Mouse (Mus musculus) layer of hippocampus, postnatal 10 days (tissue): ENCODE data around the gene Uba7. TPM values are rescaled to one million over a fixed set of nuclear protein-coding genes. Genes with fewer than 3 reads are reported as not detected.

Experiments used
- DNase-seq, 2 experiments: peaks; one replicate each; pipeline ENCODE4 v3.0.0; 2021; ENCODE audit warnings: low spot score in 2 of 2
- total RNA-seq, 2 experiments: library from RNA; stranded (reverse); gene quantifications; 2 replicates each; pipeline ENCODE4 v1.2.3; 2021

The Uba7 gene
- total RNA-seq, 2 experiments from 2014 or later: 3.7 to 4.1 TPM

DNA sequence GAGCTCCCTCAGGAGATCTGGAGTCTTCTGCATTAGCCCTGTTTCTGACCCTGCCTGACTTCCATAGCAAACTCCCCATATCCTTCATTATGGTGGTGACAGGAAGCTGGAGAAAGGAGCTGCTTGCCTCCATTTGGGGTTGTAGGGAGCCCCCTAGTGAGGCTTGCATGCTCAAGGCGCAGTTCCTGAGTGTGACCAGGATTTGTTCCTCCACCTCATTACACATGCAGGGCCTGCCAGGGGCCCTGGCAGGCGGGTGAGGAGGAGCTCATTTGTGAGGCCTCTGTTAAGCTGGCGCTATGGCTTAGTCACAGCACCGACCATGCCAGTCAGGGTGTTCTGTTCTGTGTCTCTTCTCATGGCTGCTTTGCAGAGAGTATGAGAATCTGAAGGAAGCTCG, 13.4 kb upstream of the Uba7 start:
- peak; percentile 62 to 76 for DNase-seq

GRCm38 (mm10) chr9:107962916-107963315, 12.4 kb upstream of the Uba7 start:
- no peak for DNase-seq

DNA sequence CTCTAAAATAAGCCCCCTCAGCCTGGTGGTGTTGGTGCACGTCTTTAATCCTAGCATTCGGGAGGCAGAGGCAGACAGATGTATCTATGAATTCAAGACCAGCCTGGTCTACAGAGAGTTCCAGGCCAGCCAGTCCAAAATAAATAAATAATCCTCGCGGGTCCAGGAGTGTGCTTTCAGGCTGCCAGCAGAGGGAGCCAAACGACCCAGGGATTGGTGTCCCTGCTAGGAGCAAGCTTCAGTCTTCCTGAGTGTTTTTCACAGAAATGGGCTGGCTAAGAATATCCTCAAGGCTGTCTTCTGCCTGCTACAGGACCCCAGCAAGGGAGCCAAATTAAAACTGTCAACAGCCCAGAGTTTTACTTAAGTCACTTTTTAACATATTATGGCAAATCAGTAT, 11.6 kb upstream of the Uba7 start:
- peak; percentile 78 to 81 for DNase-seq

GRCm38 (mm10) chr9:107964681-107965080, 10.6 kb upstream of the Uba7 start:
- DNase-seq: no peak

DNA sequence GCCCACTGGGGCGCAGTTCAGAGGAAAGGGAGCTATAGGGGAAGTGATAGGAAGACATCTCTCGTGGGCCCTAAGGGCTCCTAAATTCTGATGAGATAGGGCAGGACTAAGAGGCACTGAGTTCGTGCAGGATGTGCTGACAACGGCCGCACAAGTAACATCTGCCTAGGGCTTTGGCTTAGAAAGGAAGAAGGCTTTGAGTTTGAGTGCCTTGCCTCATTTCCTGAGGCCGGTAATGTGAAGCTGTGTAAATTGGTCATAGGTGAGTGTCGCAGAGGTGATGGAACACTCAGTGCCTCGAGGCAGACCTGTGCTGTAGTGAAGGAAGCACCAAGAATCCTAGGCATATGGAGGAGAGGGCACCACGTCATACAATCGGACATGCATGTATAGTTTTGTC, 8.6 kb upstream of the Uba7 start:
- no peak for DNase-seq

DNA sequence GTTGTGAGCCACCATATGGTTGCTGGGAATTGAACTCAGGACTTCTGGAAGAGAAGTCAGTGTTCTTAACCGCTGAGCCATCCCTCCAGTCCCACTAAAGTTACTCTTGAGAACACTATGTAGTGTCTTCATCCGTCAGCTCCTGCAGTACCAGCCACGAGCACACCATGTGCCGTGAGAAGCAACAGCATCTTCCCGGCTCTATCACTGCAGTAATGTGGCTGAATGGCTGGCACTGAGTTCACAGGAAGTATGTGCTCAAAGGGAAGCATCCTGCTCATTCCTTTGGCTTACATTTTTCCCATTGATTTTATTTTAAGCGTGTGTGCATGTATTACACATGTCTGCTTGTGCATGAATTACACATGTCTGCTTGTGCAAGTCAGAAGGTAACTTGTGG, 7.9 kb upstream of the Uba7 start:
- DNase-seq: no peak

DNA sequence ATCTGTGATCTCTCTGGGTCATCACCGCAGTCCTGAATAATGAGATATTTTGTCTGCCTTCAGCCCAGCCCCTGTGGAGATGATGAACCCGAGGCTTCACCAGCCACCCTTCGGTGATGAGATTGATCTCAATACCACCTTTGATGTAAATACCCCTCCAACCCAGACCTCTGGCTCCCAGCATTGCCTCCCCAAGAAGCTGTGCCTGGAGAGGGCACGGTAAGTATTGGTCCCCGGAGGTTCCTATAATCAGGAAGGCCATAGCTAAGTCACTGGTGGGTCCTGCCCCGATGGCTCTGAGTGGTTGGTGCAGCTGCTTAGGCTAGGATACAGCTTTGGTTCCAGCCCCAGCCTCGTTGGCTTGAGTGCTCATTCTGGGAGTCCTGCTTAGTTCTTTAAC, 6.8 kb upstream of the Uba7 start:
- no peak for DNase-seq

- no peak for DNase-seq
These were observed 5.0 kb upstream of the Uba7 start for GRCm38 (mm10) chr9:107970311-107970710.

DNA sequence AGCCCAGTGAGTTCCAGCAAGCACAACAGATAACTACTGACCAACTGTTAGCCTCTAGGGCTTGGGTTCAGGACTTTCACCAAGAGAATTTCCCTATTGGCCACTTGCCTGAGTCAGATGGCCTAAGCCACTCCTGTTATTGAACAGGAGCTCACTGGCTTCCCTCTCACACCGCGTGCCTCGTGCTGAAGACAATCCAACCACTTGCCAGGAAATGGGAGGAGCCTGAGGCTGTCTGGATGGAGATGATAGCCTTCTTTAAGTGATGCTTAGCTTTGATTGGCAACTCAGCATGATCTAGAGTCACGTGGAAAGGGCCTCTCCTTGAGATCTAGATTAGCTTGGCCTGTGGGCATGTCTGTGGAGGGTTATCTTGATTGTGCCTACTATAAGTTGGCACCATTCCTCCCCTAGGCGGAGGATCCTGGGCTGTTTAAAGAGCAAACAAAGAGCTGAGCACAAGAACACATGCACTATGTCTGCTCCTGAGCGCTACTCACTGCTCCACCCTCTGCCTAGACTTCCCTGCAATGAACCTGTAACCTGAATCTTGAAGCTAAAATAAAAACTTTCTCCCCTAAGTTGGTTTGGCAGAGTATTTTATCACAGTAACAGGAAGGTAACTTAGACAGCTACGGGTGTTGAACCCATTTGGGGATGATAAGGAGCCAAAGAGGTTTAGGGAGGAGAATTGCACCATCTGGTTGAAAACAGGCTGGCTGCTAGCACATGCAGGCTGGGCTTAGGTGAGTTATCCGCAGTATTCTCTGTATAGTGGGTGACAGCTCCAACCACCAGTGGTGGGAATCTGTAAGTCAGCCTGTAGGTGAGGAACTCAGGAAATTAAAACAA, 3.4 kb upstream of the Uba7 start:
- DNase-seq: no peak

- DNase-seq: no peak
These were observed 674 bp upstream of the Uba7 start for GRCm38 (mm10) chr9:107974491-107975171.

DNA sequence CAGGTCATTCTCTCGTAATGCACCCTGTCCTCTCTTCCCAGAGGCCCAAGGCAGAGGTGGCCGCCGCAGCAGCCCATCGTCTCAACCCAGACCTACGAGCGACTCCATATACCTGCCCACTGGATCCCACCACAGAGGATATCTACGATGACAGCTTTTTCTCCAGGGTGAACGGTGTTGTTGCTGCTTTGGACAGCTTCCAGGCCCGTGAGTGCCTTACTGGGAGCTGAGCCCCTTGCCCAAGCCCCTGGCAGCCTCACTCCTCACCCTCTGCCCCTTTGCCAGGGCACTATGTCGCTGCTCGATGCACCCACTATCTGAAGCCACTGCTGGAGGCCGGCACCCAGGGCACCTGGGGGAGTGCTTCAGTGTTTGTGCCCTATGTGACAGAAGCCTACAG, 3.5 kb downstream of the Uba7 start:
- DNase-seq: no peak

DNA sequence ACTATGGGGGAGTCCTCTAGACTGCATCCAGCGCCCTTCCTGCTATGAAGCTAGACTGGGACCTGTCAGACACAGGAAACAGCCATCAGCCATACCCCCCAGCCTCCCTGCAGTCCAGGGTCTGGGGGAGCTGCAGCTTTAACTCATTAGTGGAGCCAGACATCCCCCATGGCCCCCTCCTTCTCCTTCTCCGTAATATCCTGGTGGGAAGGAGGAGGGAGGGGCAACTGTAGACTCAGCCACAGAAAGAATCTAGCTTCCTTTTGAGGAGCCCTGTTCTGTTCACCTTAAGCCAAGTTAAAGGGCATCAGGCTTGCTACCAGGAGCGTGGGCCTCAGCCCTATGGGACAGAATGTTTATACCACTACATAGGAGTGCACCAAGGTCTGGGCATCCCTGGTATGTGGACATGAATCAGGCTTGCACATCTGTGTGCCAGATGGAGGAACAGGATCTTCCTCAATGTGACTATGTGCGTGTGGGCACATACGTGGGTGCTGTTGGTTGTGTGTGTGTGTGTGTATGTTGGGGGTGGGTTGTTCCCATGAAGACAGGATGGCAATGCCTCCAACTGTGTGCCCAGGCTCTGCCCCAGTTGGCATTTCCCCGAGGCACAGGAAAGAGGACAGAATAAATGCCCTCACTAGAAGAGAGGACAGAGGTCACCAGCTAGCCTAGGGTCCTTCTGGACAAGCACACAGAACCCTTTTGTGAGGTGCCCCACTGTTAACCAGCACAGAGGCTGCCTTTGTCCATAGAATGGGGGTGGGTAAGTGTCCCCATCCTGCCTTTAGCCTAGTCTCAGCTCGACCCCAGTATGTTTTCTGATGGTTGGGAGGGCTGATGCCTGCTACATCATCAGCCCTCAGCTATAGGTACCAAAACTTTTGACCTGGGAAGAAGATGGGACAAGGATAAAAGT, 6.6 kb downstream of the Uba7 start:
- peak; percentile 24 to 43 for DNase-seq

DNA sequence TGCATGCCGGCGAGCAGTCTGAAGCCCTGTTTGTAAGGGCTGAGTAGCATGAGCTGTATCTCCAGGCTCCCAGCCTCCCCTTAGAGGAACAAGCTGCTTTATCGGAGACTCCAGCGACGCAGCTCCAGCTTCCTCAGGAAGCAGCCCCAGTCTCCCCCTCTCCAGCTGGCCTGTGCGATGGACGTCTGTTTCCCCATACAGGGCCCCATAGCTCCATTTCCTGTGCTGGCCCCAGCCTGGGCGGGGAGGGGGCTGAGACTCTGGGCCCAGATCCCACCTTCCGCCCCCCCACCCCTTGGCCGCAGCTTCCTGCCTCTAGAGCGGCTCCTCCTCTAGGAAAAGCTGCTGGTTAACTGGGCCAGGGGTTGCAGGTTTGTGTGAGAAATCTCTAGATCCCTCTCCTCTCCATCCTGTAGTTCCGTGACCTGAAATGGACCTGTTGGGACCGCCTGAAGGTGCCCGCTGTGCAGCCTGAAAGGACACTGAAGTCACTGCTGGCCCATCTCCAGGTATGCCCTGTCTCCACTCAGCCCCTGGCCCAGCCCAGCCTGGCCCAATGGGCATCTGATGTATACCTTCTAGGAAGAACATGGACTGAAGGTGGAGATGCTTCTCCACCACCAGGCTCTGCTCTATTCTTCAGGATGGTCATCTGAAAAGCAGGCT, 7.5 kb downstream of the Uba7 start, which contains the start of gene Gm20661:
Gm20661 (plus strand) TSS at position 378 of the 666 bp plus-strand sequence.
- peak; percentile 52 to 61 for DNase-seq

- peak; percentile 59 to 63 for DNase-seq
These were observed 8.2 kb downstream of the Uba7 start for GRCm38 (mm10) chr9:107983421-107983890.

- DNase-seq: no peak
These were observed 8.9 kb downstream of the Uba7 start for GRCm38 (mm10) chr9:107984052-107984753.

DNA sequence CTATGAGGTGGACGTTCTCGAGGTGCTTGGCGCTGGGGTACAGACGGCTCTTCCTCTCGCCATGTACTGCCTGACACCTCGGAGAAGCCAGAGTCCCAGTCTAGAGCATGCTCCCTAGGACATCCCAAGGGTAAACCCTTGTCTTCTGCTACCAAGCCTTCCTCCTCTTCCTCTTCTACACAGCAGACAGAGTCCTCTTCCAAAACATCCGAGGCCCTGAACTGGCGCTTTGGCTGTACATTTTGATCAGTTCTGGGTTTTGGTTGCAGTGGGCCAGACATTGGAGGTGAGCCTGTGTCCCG, 9.4 kb downstream of the Uba7 start:
- DNase-seq: peak in 1 of 2 experiments; percentile 20

DNA sequence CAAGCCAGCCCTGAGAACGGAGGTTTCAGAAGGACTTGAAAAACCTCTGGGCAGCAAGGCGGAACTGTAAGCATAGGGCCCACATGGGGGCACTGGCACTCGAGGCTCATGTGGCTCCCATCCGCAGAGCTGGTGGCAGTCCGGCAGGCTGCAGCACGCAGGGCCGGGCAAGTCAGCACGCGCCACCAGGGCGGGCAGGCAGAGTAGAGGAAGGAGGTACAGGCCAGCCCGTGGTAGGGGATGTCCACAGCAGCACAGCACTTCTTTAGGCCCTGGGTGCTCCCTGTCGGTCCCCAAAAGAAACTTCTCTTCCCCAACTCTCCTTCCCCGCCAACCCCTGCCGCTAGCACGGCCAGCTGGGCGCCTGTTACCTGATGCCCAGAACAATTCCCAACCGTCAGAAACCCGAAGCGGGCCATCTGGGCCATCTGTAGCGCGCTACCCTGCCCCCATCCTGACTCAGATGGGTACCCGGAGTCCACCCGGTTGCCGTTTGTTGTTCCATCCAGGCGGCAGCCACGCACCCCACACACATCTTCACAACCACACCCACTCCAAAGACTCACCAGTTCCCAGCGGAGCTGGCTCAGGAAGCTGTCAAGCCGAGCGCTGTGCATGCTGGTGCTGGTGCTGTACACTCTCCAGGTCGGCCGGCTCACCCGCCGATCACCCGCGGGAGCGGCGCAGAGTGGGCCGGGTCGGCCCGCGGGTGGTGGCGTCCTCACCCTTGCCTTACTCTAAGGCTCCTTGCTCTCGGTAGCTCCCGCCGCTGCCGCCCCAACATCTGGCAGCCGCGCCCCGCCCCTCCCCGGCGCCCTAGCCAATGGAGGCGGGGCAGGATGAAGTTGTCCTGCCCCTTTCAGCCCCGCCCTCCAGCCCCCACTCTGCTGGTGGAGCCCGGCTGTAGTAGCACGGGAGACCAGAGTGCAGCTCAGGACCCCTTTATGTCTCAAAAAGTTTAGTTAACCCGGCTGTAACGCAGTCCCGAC, 10.1 kb downstream of the Uba7 start, which contains the start of gene Inka1:
Inka1 (minus strand) TSS at position 749 of the 989 bp plus-strand sequence.
- peak; percentile 73 to 84 for DNase-seq

DNA sequence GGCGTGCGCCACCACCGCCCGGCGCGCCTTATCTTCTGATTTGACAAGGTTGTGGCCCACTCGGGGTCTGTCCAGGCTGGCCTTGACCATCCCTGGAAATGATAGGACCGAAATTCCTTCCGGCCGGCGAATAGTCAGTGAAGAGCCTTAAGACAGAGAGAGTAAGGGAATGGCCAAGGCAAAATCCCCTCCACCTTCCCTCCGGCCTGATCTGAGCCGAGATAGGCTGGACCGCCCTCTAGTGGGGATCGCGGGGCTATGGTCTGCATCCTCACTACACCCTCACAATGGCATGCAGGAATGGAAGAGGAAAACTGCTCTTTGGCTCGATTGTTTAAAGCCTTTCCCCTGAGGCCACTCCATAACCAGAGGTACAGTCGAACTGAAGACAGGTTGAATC, 11.1 kb downstream of the Uba7 start:
- peak; percentile 78 to 86 for DNase-seq

DNA sequence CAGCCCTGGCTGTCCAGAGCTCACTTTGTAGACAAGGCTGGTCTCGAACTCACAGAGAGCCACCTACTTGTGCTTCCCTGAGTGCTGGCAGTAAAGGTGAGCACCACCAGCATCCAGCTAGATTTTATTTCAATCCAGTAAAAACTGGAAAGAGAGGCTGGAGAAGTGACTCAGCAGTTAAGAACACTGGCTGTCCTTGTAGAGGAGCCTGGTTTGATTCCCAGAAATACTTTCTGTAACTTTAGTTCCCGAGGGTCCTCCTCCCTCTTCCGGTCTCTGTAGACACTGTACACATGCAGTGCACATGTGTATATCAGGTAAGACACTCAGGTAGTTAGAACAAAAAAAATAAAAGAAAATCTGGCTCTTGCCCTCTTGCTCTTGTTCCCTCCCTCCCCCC, 12.6 kb downstream of the Uba7 start:
- no peak for DNase-seq
